13 mouse cellular contexts compared by ENCODE assay signal in the genomic region with DNA sequence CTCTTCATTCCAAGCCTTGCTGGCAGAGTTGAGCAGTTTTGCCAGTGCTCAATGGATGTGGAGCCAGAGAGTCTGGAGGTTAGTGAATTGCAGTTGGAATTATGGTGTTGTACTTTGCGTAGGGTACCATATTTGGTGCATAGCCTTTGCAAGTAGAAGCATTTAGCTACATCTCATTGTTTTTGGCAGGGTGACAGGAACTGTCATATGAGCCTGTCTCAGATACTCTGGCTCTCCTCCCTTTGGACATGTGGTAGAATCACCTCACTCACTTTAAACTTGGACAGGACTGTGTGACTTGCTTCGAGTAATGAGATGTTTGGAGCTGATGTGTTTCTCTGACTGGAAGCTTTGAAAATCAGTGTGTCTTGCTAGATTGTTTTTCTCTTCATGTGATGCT.
DNase-seq lines count a peak whose midpoint lies in the region; ATAC-seq lines count a peak whose summit lies in the region.
"Had no signal": no experiment of that assay in that cellular context is flagged by ENCODE, and none has a peak within 500 bp of the region (broad histone marks: within the 10 kb centered on the region; RNA-seq: fewer than 3 reads in every experiment).

No protein-coding gene starts in this region.

- H3K27me3 ChIP-seq in heart, embryonic 11.5 days (ENCODE audit: control insufficient read depth, insufficient read depth, low read length) = no peaks in the 10 kb centered on the region
- no peaks in the 10 kb centered on the region for H3K27me3 ChIP-seq in heart, embryonic 16.5 days (ENCODE audit: control insufficient read depth, insufficient read depth, low read length)
- H3K27me3 ChIP-seq: CH12.LX; embryonic facial prominence, embryonic 12.5 days; hindbrain, embryonic 15.5 days had no signal

- DNase-seq in heart, adult 11 months = peak; percentile 87
- peak; percentile 51 for DNase-seq in 3T3-L1 (ENCODE audit: low read depth, low spot score)
- peak; percentile 42 for DNase-seq in NIH3T3 (ENCODE audit: low read depth)
- DNase-seq in yolk sac, embryonic 10.5 days (ENCODE audit: low spot score) = no peak
- no peak for DNase-seq in gastrocnemius, adult 8-10 months (ENCODE audit: low spot score in 2 of 2)
- DNase-seq: kidney, adult 11 months; midbrain, embryonic 14.5 days; thymus, adult 2 months had no signal

- WGBS in heart, embryonic 11.5 days (ENCODE audit: insufficient replicate concordance) = 79% methylated on average over 2 of the region's 2 CpGs
- 39% methylated on average over 2 of the region's 2 CpGs for WGBS in heart, embryonic 16.5 days

- ATAC-seq in heart, embryonic 11.5 days (replicated peaks; ENCODE audit: insufficient number of reproducible peaks, low FRiP score, low TSS enrichment) = no peak
- peak; percentile 72 for ATAC-seq in heart, embryonic 16.5 days (replicated peaks; ENCODE audit: extremely low read depth, insufficient read depth, low FRiP score)

- no peaks in the 10 kb centered on the region for H3K4me1 ChIP-seq in heart, embryonic 11.5 days (ENCODE audit: control insufficient read depth, insufficient read depth, low read length)
- peaks cover 9% of the 10 kb centered on the region for H3K4me1 ChIP-seq in heart, embryonic 16.5 days (ENCODE audit: control insufficient read depth, insufficient read depth, low read length)
- H3K4me1 ChIP-seq: hindbrain, embryonic 15.5 days had no signal

- H3K27ac ChIP-seq in heart, embryonic 11.5 days (ENCODE audit: low read depth, low read length) = no peak overlapping the region
- H3K27ac ChIP-seq in heart, embryonic 16.5 days (ENCODE audit: low read length) = peak overlapping the region; percentile 42; the same call in 1 of the 2 replicates
- H3K27ac ChIP-seq: embryonic facial prominence, embryonic 12.5 days; hindbrain, embryonic 15.5 days had no signal

- H3K9ac ChIP-seq in heart, embryonic 11.5 days (ENCODE audit: low read depth, low read length) = no peak overlapping the region
- no peak overlapping the region for H3K9ac ChIP-seq in heart, embryonic 16.5 days (ENCODE audit: low read length)
- H3K9ac ChIP-seq: embryonic facial prominence, embryonic 12.5 days; hindbrain, embryonic 15.5 days had no signal

- H3K4me3 ChIP-seq in heart, embryonic 11.5 days (ENCODE audit: low read depth, low read length) = no peak overlapping the region
- H3K4me3 ChIP-seq in heart, embryonic 16.5 days (ENCODE audit: low read length) = no peak overlapping the region
- H3K4me3 ChIP-seq: embryonic facial prominence, embryonic 12.5 days; hindbrain, embryonic 15.5 days had no signal

- H3K9me3 ChIP-seq in heart, embryonic 11.5 days (replicated peaks; ENCODE audit: control insufficient read depth, low read length) = no peaks in the 10 kb centered on the region
- no peaks in the 10 kb centered on the region for H3K9me3 ChIP-seq in heart, embryonic 16.5 days (replicated peaks; ENCODE audit: control insufficient read depth, low read length)
- H3K9me3 ChIP-seq: embryonic facial prominence, embryonic 12.5 days; hindbrain, embryonic 15.5 days had no signal

- H3K4me2 ChIP-seq in heart, embryonic 11.5 days = no peak overlapping the region
- no peak overlapping the region for H3K4me2 ChIP-seq in heart, embryonic 16.5 days (ENCODE audit: low read depth, low read length)
- H3K4me2 ChIP-seq: embryonic facial prominence, embryonic 12.5 days; hindbrain, embryonic 15.5 days had no signal

- H3K36me3 ChIP-seq in heart, embryonic 11.5 days (ENCODE audit: control insufficient read depth, insufficient read depth, low read length) = no peaks in the 10 kb centered on the region
- H3K36me3 ChIP-seq in heart, embryonic 16.5 days (ENCODE audit: control insufficient read depth, insufficient read depth) = no peaks in the 10 kb centered on the region
- H3K36me3 ChIP-seq: embryonic facial prominence, embryonic 12.5 days; hindbrain, embryonic 15.5 days had no signal

Comparison
In these comparisons a context has a peak if more than half of its experiments do, and no peak if none do; other contexts are left out.
1. DNase-seq: peak in heart, adult 11 months (single experiment), 3T3-L1 (single experiment) and NIH3T3 (single experiment); none in yolk sac, embryonic 10.5 days (single experiment) and gastrocnemius, adult 8-10 months (0 of 2).